Mouse (Mus musculus) cerebellum, adult 11-12 months (tissue): Measurements from ENCODE around the gene Olfr498.

Source experiments
- DNase-seq: peaks from one replicate; pipeline ENCODE4 v3.0.0; 2022

Gene Olfr498

GRCm38 (mm10) chr7:108465026-108465425 is at the start of gene Olfr498:
TSS of gene Olfr498 (plus strand) at chr7:108465326.
- no peak for DNase-seq

GRCm38 (mm10) chr7:108420121-108420520 is 45.0 kb upstream of the Olfr498 start, which contains the start of gene Olfr497:
TSS of gene Olfr497 (plus strand) at chr7:108420421.
- DNase-seq = no peak
